Mouse (Mus musculus) heart, postnatal 0 days (tissue): ENCODE measurements around the gene Dusp7. TPM values are rescaled to one million over a fixed set of nuclear protein-coding genes. Genes with fewer than 3 reads are reported as not detected.

Source experiments
- ATAC-seq: fragments of 200-750 bp; cut with Nextera tagmentation; 2 replicates; pipeline ENCODE4 v1.8.0; 2017; ENCODE audit warnings: low read depth, moderate number of reproducible peaks, moderate library complexity; ENCODE audit not compliant: insufficient read depth
- DNase-seq: peaks from one replicate; pipeline ENCODE4 v3.0.0-alpha.2; 2016; ENCODE audit warnings: low spot score
- H3K27ac ChIP-seq: fragments of 300-500 bp; sonication (generic); 2 replicates; pipeline ENCODE4 v1.5.1; 2014; ENCODE audit warnings: low read depth, mild to moderate bottlenecking
- H3K27me3 ChIP-seq: fragments of 300-500 bp; sonication (generic); 2 replicates; pipeline ENCODE4 v1.6.1; 2014; ENCODE audit warnings: low read length, mixed read lengths; ENCODE audit not compliant: control insufficient read depth, insufficient read depth
- H3K36me3 ChIP-seq: fragments of 300-500 bp; sonication (generic); replicated peaks from 2 replicates; pipeline ENCODE4 v1.6.1; 2014; ENCODE audit warnings: low read length, mixed read lengths; ENCODE audit not compliant: control insufficient read depth, insufficient read depth
- H3K4me1 ChIP-seq: fragments of 300-500 bp; sonication (generic); 2 replicates; pipeline ENCODE4 v1.6.1; 2014; ENCODE audit warnings: antibody characterized with exemption; ENCODE audit not compliant: control insufficient read depth, insufficient read depth
- H3K4me2 ChIP-seq: fragments of 300-500 bp; sonication (generic); 2 replicates; pipeline ENCODE4 v1.6.1; 2014; ENCODE audit warnings: low read depth, mild to moderate bottlenecking, low read length, moderate library complexity
- H3K4me3 ChIP-seq: fragments of 300-500 bp; sonication (generic); 2 replicates; pipeline ENCODE4 v1.5.1; 2014; ENCODE audit warnings: low read depth, low read length
- H3K9ac ChIP-seq: fragments of 300-500 bp; sonication (generic); replicated peaks from 2 replicates; pipeline ENCODE4 v1.6.1; 2014; ENCODE audit warnings: low read depth, low read length, mixed read lengths
- H3K9me3 ChIP-seq: fragments of 300-500 bp; sonication (generic); replicated peaks from 2 replicates; pipeline ENCODE4 v1.6.1; 2016; ENCODE audit warnings: low read length; ENCODE audit not compliant: control insufficient read depth
- CTCF ChIP-seq: IDR thresholded peaks from 2 replicates; pipeline ENCODE4 v1.5.1; 2016; ENCODE audit warnings: antibody characterized with exemption, control low read depth, low read depth
- EP300 ChIP-seq: IDR thresholded peaks from 2 replicates; pipeline ENCODE4 v1.6.1; 2016; ENCODE audit warnings: antibody characterized with exemption, low read depth
- WGBS: fragments of 180-500 bp; shearing (Covaris S2); extraction: QIAGEN DNeasy Blood & Tissue Kit; methylation state at CpG from one replicate; pipeline ENCODE4 v1.1.7; 2014; 5-methylcytosine and 5-hydroxymethylcytosine counted together
- polyA plus RNA-seq: library from polyadenylated mRNA; unstranded; fragments of >200 nt; fragmentation: Nextera tagmentation; extraction: Ambion mirVana; gene quantifications from 2 replicates; pipeline ENCODE4 v1.2.1, GENCODE M21; 2015
- total RNA-seq: library from RNA; depleted of rRNA; stranded (reverse); fragments of >200 nt; gene quantifications from 2 replicates; pipeline ENCODE4 v1.2.3, GENCODE M21; 2014; ENCODE audit warnings: low replicate concordance

Dusp7 gene
- total and polyA plus RNA-seq, 2 experiments from 2014 or later: 10.3 to 47.7 TPM

GRCm38 (mm10) chr9:106373973-106374372 lies 5.5 kb downstream of the Dusp7 start:
- Histone ChIP-seq H3K9ac (no peak overlapping the region), H3K27me3 (no peaks in the 10 kb centered on the region), H3K4me1 (peaks cover 25% of the 10 kb centered on the region), H3K27ac (no peak overlapping the region), H3K4me2 (no peak overlapping the region), H3K9me3 (no peaks in the 10 kb centered on the region), H3K36me3 (peaks cover 53% of the 10 kb centered on the region), H3K4me3 (no peak overlapping the region)
- no peak for TF ChIP-seq EP300
- TF ChIP-seq CTCF: no peak
- ATAC-seq (no peak), DNase-seq (no peak)
- WGBS: 55% methylated on average over 7 of the region's 7 CpGs

GRCm38 (mm10) chr9:106377247-106377646 lies 8.8 kb downstream of the Dusp7 start:
- Histone ChIP-seq H3K9me3 (no peaks in the 10 kb centered on the region), H3K36me3 (peaks cover 46% of the 10 kb centered on the region), H3K4me3 (no peak overlapping the region), H3K4me2 (no peak overlapping the region), H3K4me1 (peaks cover 6% of the 10 kb centered on the region; the same call in 1 of the 2 replicates), H3K9ac (no peak overlapping the region), H3K27ac (no peak overlapping the region), H3K27me3 (no peaks in the 10 kb centered on the region)
- DNase-seq (no peak), ATAC-seq (no peak)
- 77% methylated on average over 8 of the region's 8 CpGs for WGBS
- no peak for TF ChIP-seq EP300
- no peak for TF ChIP-seq CTCF

- Histone ChIP-seq H3K4me3 (no peak overlapping the region), H3K9me3 (no peaks in the 10 kb centered on the region), H3K4me1 (no peaks in the 10 kb centered on the region), H3K36me3 (peaks cover 38% of the 10 kb centered on the region), H3K4me2 (no peak overlapping the region), H3K9ac (no peak overlapping the region), H3K27ac (no peak overlapping the region), H3K27me3 (no peaks in the 10 kb centered on the region)
- no peak for ATAC-seq
- TF ChIP-seq CTCF: no peak
- TF ChIP-seq EP300: no peak
- no peak for DNase-seq
- 58% methylated on average over 3 of the region's 3 CpGs for WGBS
These were observed 9.6 kb downstream of the Dusp7 start for GRCm38 (mm10) chr9:106378045-106378444.

GRCm38 (mm10) chr9:106378753-106379152 lies 10.3 kb downstream of the Dusp7 start:
- peaks cover under 1% of the 10 kb centered on the region; the same call in 1 of the 2 replicates for H3K4me1 ChIP-seq
- no peak for TF ChIP-seq EP300
- TF ChIP-seq CTCF: no peak
- no peak for DNase-seq
- no peak overlapping the region for H3K9ac ChIP-seq
- 64% methylated on average over 9 of the region's 9 CpGs for WGBS
- no peaks in the 10 kb centered on the region for H3K27me3 ChIP-seq
- H3K27ac ChIP-seq: no peak overlapping the region
- no peak overlapping the region for H3K4me2 ChIP-seq
- peaks cover 31% of the 10 kb centered on the region for H3K36me3 ChIP-seq
- no peaks in the 10 kb centered on the region for H3K9me3 ChIP-seq
- ATAC-seq: no peak; the same call in 1 of the 2 replicates
- no peak overlapping the region for H3K4me3 ChIP-seq

- DNase-seq: no peak
- Histone ChIP-seq H3K27ac (no peak overlapping the region), H3K9ac (no peak overlapping the region), H3K4me1 (peaks cover 14% of the 10 kb centered on the region), H3K27me3 (no peaks in the 10 kb centered on the region), H3K9me3 (0 out of 2 replicates have a peak, but pooled peaks cover 7% of the 10 kb centered on the region), H3K4me2 (no peak overlapping the region), H3K36me3 (no peaks in the 10 kb centered on the region), H3K4me3 (no peak overlapping the region)
- WGBS: 65% methylated on average over 12 of the region's 12 CpGs
- TF ChIP-seq EP300: no peak
- TF ChIP-seq CTCF: no peak
- 0 out of 2 replicates have a peak, but pooled peaks have one; percentile 8 for ATAC-seq
These were observed 17.9 kb downstream of the Dusp7 start for GRCm38 (mm10) chr9:106386181-106386864.
